Mouse (Mus musculus): ENCODE results near the gene Prap1. TPM values are rescaled to one million over a fixed set of nuclear protein-coding genes. Genes with fewer than 3 reads are reported as not detected.

Prap1 gene
- total and polyA plus RNA-seq, 2 experiments, result not detected

DNA sequence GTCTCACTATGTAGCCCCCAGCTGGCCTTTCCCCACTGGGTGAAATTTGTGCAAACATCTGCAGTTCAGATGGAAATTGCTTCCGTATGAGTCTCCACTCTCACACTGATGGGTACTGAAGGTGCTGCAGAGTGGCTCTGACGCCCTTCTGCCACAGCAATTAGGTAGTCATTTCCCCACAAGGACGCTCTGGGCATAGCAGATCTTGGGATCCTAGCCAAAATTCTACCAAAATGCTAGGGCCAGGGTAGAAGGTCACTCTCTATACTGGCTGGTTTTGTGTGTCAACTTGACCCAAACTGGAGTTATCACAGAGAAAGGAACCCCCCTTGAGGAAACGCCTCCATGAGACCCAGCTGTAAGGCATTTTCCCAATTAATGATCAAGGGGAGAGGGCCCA, 10.8 kb downstream of the Prap1 start:
- Histone ChIP-seq H3K27me3 (ENCODE audit: control insufficient read depth, insufficient read depth, low read length) (no peaks in the 10 kb centered on the region), H3K79me2 (ENCODE audit: control insufficient read depth, insufficient read depth, low read length) (no peaks in the 10 kb centered on the region), H3K27ac (replicated peaks; ENCODE audit: insufficient read depth, low read depth, low read length) (no peak overlapping the region), H3K4me1 (ENCODE audit: control insufficient read depth, insufficient read depth, low read length) (peaks cover 10% of the 10 kb centered on the region), H3K9ac (ENCODE audit: low read depth, low read length) (no peak overlapping the region), H3K36me3 (ENCODE audit: control insufficient read depth, insufficient read depth, low read length) (peaks cover 30% of the 10 kb centered on the region), H3K4me3 (ENCODE audit: insufficient read depth, low read depth, low read length) (no peak overlapping the region)
- 65% methylated on average over 4 of the region's 4 CpGs for WGBS
- DNase-seq (ENCODE audit: extremely low read depth, low read depth, low spot score), result no peak
- TF ChIP-seq CTCF (IDR thresholded peaks at IDR 0.05; ENCODE audit: low read depth, low read length), result no peak
- no peak for TF ChIP-seq POLR2A (IDR thresholded peaks at IDR 0.05; ENCODE audit: extremely low read depth, insufficient read depth, low read length)

DNA sequence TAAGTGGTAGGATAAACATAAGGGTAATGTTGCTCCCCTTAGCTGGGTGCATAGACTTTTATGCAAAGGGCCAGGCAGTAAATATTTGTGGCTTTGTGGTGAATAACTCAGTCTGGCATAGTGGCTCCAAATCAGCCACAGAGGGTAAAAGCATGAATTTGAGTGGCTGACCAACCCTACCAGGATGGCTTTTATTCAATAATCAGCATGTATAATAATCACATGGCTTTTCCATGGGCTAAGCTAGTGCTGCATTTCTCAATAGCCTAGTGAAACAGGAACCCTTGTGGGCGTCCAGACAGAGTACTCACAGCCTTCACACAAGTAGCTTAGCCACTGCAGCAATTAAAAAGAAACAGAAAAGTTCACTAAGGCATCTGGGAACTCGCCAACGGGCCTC, 18.7 kb downstream of the Prap1 start:
- Histone ChIP-seq H3K36me3 (ENCODE audit: control insufficient read depth, insufficient read depth, low read length) (peaks cover 45% of the 10 kb centered on the region), H3K4me3 (ENCODE audit: insufficient read depth, low read depth, low read length) (no peak overlapping the region), H3K9ac (ENCODE audit: low read depth, low read length) (no peak overlapping the region), H3K27me3 (ENCODE audit: control insufficient read depth, insufficient read depth, low read length) (no peaks in the 10 kb centered on the region), H3K4me1 (ENCODE audit: control insufficient read depth, insufficient read depth, low read length) (peaks cover 7% of the 10 kb centered on the region; the same call in 1 of the 2 replicates), H3K79me2 (ENCODE audit: control insufficient read depth, insufficient read depth, low read length) (no peaks in the 10 kb centered on the region), H3K27ac (replicated peaks; ENCODE audit: insufficient read depth, low read depth, low read length) (no peak overlapping the region)
- no peak for DNase-seq (ENCODE audit: extremely low read depth, low read depth, low spot score)
- no peak for TF ChIP-seq CTCF (IDR thresholded peaks at IDR 0.05; ENCODE audit: low read depth, low read length)
- TF ChIP-seq POLR2A (IDR thresholded peaks at IDR 0.05; ENCODE audit: extremely low read depth, insufficient read depth, low read length), result no peak
- WGBS, result 39% methylated on average over 3 of the region's 3 CpGs

DNA sequence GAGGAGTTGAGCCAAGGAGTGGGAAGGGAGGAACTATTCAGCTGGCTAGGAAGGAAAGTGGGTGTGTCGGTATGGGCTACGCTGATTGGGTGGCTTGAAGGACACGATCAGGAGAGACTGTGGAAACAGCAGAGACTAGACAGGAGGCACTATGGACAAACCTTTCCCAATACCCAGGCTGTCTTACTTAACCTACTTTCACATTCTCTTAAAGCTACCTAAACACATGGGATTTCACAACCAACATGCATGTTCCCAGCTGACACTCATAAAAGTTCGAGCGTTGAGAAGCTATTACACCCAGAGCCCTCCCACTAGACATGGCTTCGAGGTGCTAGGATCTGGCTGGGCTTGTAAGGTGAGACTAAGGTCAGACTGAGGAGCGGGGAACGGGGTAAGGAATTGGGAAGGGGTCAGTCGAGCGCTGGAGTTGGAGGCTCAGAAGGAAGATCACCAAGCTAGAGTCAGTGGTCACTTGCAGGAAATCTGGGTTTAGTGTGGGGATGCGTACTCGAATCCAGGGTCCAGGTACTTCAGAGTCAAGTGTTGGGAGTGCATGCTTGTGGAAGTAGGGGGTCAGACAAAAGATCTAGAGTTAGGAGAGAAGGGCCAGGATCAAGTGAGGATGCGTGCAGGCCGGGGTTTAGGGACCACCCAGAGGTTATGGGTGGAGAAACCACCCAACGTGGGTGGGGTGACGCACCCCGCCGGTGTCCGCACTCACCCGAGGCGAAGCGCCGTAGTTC, 22.6 kb downstream of the Prap1 start, which contains the start of gene Paox:
Paox (plus strand) TSS at position 217 of the 746 bp plus-strand sequence.
- Histone ChIP-seq H3K79me2 (ENCODE audit: control insufficient read depth, insufficient read depth, low read length) (no peaks in the 10 kb centered on the region; the same call in 1 of the 2 replicates), H3K36me3 (ENCODE audit: control insufficient read depth, insufficient read depth, low read length) (peaks cover 23% of the 10 kb centered on the region; the same call in 1 of the 2 replicates), H3K9ac (ENCODE audit: low read depth, low read length) (peak within 1 kb of the TSS; percentile 94), H3K4me1 (ENCODE audit: control insufficient read depth, insufficient read depth, low read length) (peaks cover 9% of the 10 kb centered on the region), H3K4me3 (ENCODE audit: insufficient read depth, low read depth, low read length) (peak within 1 kb of the TSS; percentile 86), H3K27me3 (ENCODE audit: control insufficient read depth, insufficient read depth, low read length) (no peaks in the 10 kb centered on the region), H3K27ac (replicated peaks; ENCODE audit: insufficient read depth, low read depth, low read length) (peak within 1 kb of the TSS; percentile 98)
- peak; percentile 46; the same call in 1 of the 2 replicates for TF ChIP-seq POLR2A (IDR thresholded peaks at IDR 0.05; ENCODE audit: extremely low read depth, insufficient read depth, low read length)
- no peak for TF ChIP-seq CTCF (IDR thresholded peaks at IDR 0.05; ENCODE audit: low read depth, low read length)
- peak; percentile 100 for DNase-seq (ENCODE audit: extremely low read depth, low read depth, low spot score)
- WGBS, result under 1% methylated on average over 23 of the region's 23 CpGs

DNA sequence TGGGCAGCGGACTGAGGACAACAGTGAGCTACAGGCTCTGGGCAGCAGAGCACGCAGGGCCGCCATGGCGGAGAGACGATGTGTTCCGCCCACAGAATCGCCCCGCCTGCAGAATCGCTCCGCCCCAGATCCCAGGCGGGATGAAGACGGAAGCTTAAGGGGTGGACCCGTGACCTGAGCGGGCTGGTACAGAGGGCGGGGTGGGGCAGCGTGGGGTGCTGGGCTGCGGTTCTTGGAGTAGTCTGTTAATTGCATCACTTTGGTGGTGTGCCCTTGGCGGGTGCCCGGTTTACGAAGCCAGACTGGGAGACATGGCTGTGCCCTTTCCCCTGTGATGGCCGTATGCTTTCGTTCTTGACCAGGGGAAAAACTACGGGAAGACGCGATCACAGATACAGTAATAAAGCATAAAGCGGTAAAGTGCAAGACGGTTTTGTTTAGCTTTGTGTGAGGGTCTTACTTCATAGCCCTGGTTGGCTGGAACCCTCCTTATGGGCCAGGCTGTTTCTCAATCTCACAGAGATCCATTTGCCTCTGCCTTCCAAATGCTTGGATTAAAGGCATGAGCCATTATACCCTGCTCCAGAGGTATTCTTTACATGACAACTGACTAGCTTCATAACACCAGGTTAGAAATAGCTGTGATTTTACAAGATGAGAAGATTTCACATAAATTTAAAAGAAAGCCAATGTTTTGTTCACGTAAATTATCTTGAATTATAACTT, 23.3 kb downstream of the Prap1 start, which contains the start of gene Echs1:
Echs1 (minus strand) TSS at position 148 of the 726 bp plus-strand sequence.
- Histone ChIP-seq H3K27me3 (ENCODE audit: control insufficient read depth, insufficient read depth, low read length) (no peaks in the 10 kb centered on the region), H3K36me3 (ENCODE audit: control insufficient read depth, insufficient read depth, low read length) (peaks cover 17% of the 10 kb centered on the region; the same call in 1 of the 2 replicates), H3K4me1 (ENCODE audit: control insufficient read depth, insufficient read depth, low read length) (peaks cover 9% of the 10 kb centered on the region), H3K9ac (ENCODE audit: low read depth, low read length) (peak within 1 kb of the TSS; percentile 94), H3K4me3 (ENCODE audit: insufficient read depth, low read depth, low read length) (peak within 1 kb of the TSS; percentile 86), H3K27ac (replicated peaks; ENCODE audit: insufficient read depth, low read depth, low read length) (peak within 1 kb of the TSS; percentile 98), H3K79me2 (ENCODE audit: control insufficient read depth, insufficient read depth, low read length) (no peaks in the 10 kb centered on the region; the same call in 1 of the 2 replicates)
- TF ChIP-seq CTCF (IDR thresholded peaks at IDR 0.05; ENCODE audit: low read depth, low read length), result no peak
- peak; percentile 92 for TF ChIP-seq POLR2A (IDR thresholded peaks at IDR 0.05; ENCODE audit: extremely low read depth, insufficient read depth, low read length)
- WGBS, result 3% methylated on average over 28 of the region's 28 CpGs
- peak; percentile 93 for DNase-seq (ENCODE audit: extremely low read depth, low read depth, low spot score)

DNA sequence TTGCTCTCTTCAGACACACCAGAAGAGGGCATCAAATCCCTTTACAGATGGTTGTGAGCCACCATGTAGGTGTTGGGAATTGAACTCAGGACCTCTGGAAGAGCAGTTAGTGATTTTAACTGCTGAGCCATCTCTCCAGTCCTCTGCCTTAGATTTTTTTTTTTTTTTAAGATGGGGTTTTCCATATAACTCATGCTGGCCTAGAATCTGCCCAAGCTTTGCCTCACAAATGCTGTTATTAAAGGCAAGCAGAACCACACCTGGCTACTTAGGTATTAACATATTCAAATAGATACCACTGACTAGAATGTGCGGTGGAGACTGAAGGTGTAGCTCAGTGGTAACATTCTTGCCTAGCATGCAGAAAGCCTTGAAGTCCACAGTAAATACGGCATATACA, 27.3 kb downstream of the Prap1 start:
- Histone ChIP-seq H3K27ac (replicated peaks; ENCODE audit: insufficient read depth, low read depth, low read length) (no peak overlapping the region), H3K79me2 (ENCODE audit: control insufficient read depth, insufficient read depth, low read length) (no peaks in the 10 kb centered on the region; the same call in 1 of the 2 replicates), H3K4me1 (ENCODE audit: control insufficient read depth, insufficient read depth, low read length) (peaks cover 7% of the 10 kb centered on the region), H3K9ac (ENCODE audit: low read depth, low read length) (no peak overlapping the region), H3K4me3 (ENCODE audit: insufficient read depth, low read depth, low read length) (no peak overlapping the region), H3K36me3 (ENCODE audit: control insufficient read depth, insufficient read depth, low read length) (peaks cover 5% of the 10 kb centered on the region; the same call in 1 of the 2 replicates), H3K27me3 (ENCODE audit: control insufficient read depth, insufficient read depth, low read length) (no peaks in the 10 kb centered on the region)
- no peak for DNase-seq (ENCODE audit: extremely low read depth, low read depth, low spot score)
- 94% methylated on average over 2 of the region's 2 CpGs for WGBS
- TF ChIP-seq POLR2A (IDR thresholded peaks at IDR 0.05; ENCODE audit: extremely low read depth, insufficient read depth, low read length) (no peak), CTCF (IDR thresholded peaks at IDR 0.05; ENCODE audit: low read depth, low read length) (no peak)
